In genomic region chr8:105981146-105981545, GRCm38 (mm10) we compare ENCODE assay signal across 26 mouse cellular contexts. TPM values are rescaled to one million over a fixed set of nuclear protein-coding genes. Genes with fewer than 3 reads are reported as not detected.
DNase-seq lines count a peak whose midpoint lies in the region; ATAC-seq and TF ChIP-seq lines count a peak whose summit lies in the region.
"Had no signal": no experiment of that assay in that cellular context is flagged by ENCODE, and none has a peak within 500 bp of the region (broad histone marks: within the 10 kb centered on the region; RNA-seq: fewer than 3 reads in every experiment).

No protein-coding gene starts in this region.

- H3K4me2 ChIP-seq in lung, postnatal 0 days (replicated peaks; ENCODE audit: low read depth, low read length), result no peak overlapping the region
- H3K4me2 ChIP-seq in stomach, postnatal 0 days (replicated peaks; ENCODE audit: low read depth), result no peak overlapping the region
- no peak overlapping the region for H3K4me2 ChIP-seq in forebrain, embryonic 11.5 days (ENCODE audit: low read depth, low read length, severe bottlenecking)
- H3K4me2 ChIP-seq: embryonic facial prominence, embryonic 12.5 days; forebrain, embryonic 12.5 days; heart, embryonic 15.5 days; hindbrain, embryonic 14.5 days had no signal

- peak; percentile 27 for TF ChIP-seq CTCF in left cerebral cortex, adult 2 months (IDR thresholded peaks at IDR 0.05)
- TF ChIP-seq CTCF in lung, postnatal 0 days (IDR thresholded peaks at IDR 0.05), result 0 out of 2 replicates have a peak, but pooled peaks have one; percentile 11
- TF ChIP-seq CTCF in stomach, postnatal 0 days (IDR thresholded peaks at IDR 0.05; ENCODE audit: low read depth), result peak; percentile 24; the same call in 1 of the 2 replicates

- peak; percentile 51 for DNase-seq in heart, embryonic 10.5 days (ENCODE audit: low spot score)
- DNase-seq in heart, adult 9 months (ENCODE audit: low spot score in 2 of 2), result no peak
- DNase-seq in left cerebral cortex, adult 2 months (ENCODE audit: extremely low spot score in 1 of 2, low spot score in 2 of 2), result no peak
- no peak for DNase-seq in left cerebral cortex, postnatal 10 days (ENCODE audit: extremely low spot score in 1 of 2, low spot score in 2 of 2)
- DNase-seq in lung, postnatal 0 days (ENCODE audit: low spot score), result no peak
- no peak for DNase-seq in lung, postnatal 4 days
- no peak for DNase-seq in stomach, postnatal 0 days (ENCODE audit: low spot score)
- DNase-seq in forebrain, embryonic 11.5 days (ENCODE audit: low spot score), result no peak
- DNase-seq: adrenal gland, postnatal 14 days; cerebellum, adult 11-12 months; cerebellum, adult 9-10 months; cerebellum, postnatal 25 days; gastrocnemius, postnatal 36 days; heart, postnatal 14 days had no signal

- no peak for ATAC-seq in lung, postnatal 0 days
- no peak for ATAC-seq in stomach, postnatal 0 days (ENCODE audit: low FRiP score, low TSS enrichment)
- no peak for ATAC-seq in forebrain, embryonic 11.5 days (replicated peaks; ENCODE audit: low FRiP score)
- ATAC-seq: activated CD4-positive, CD25-positive, alpha-beta regulatory T cell, adult 4 months; Patski had no signal

- H3K4me3 ChIP-seq in heart, embryonic 10.5 days, result no peak overlapping the region
- no peak overlapping the region for H3K4me3 ChIP-seq in left cerebral cortex, adult 2 months
- no peak overlapping the region for H3K4me3 ChIP-seq in lung, postnatal 0 days (ENCODE audit: low read depth, low read length)
- no peak overlapping the region for H3K4me3 ChIP-seq in stomach, postnatal 0 days (ENCODE audit: low read depth, low read length)
- H3K4me3 ChIP-seq in forebrain, embryonic 11.5 days (ENCODE audit: low read depth, low read length), result no peak overlapping the region
- H3K4me3 ChIP-seq: embryonic facial prominence, embryonic 12.5 days; forebrain, embryonic 12.5 days; heart, embryonic 15.5 days; hindbrain, embryonic 10.5 days had no signal

- no peak overlapping the region for H3K27ac ChIP-seq in heart, embryonic 10.5 days
- H3K27ac ChIP-seq in left cerebral cortex, adult 2 months, result no peak overlapping the region
- no peak overlapping the region for H3K27ac ChIP-seq in lung, postnatal 0 days (ENCODE audit: low read length)
- no peak overlapping the region for H3K27ac ChIP-seq in stomach, postnatal 0 days (replicated peaks)
- H3K27ac ChIP-seq in forebrain, embryonic 11.5 days (ENCODE audit: low read depth, low read length), result no peak overlapping the region
- H3K27ac ChIP-seq: embryonic facial prominence, embryonic 12.5 days; forebrain, embryonic 12.5 days; heart, embryonic 15.5 days; hindbrain, embryonic 10.5 days; hindbrain, embryonic 14.5 days had no signal

- H3K27me3 ChIP-seq in heart, embryonic 10.5 days (ENCODE audit: insufficient read depth, poor library complexity, severe bottlenecking), result peaks cover 8% of the 10 kb centered on the region; the same call in 1 of the 2 replicates
- H3K27me3 ChIP-seq in lung, postnatal 0 days (replicated peaks; ENCODE audit: insufficient read depth, low read length), result no peaks in the 10 kb centered on the region
- H3K27me3 ChIP-seq in stomach, postnatal 0 days (ENCODE audit: control insufficient read depth, insufficient read depth, low read length), result no peaks in the 10 kb centered on the region
- no peaks in the 10 kb centered on the region for H3K27me3 ChIP-seq in forebrain, embryonic 11.5 days (ENCODE audit: control insufficient read depth, insufficient read depth, low read length)
- H3K27me3 ChIP-seq: embryonic facial prominence, embryonic 12.5 days; forebrain, embryonic 12.5 days; heart, embryonic 15.5 days had no signal

- H3K36me3 ChIP-seq in heart, embryonic 10.5 days, result no peaks in the 10 kb centered on the region
- H3K36me3 ChIP-seq in lung, postnatal 0 days (ENCODE audit: insufficient read depth, low read length), result no peaks in the 10 kb centered on the region
- H3K36me3 ChIP-seq in stomach, postnatal 0 days (ENCODE audit: control insufficient read depth, insufficient read depth, low read length), result no peaks in the 10 kb centered on the region
- H3K36me3 ChIP-seq in forebrain, embryonic 11.5 days (ENCODE audit: control insufficient read depth, insufficient read depth, low read length), result no peaks in the 10 kb centered on the region
- H3K36me3 ChIP-seq: embryonic facial prominence, embryonic 12.5 days; forebrain, embryonic 12.5 days; G1E; heart, embryonic 15.5 days; hindbrain, embryonic 10.5 days had no signal

- intact Hi-C loops in left cerebral cortex, adult 2 months (cut with DNase I), result no loop called here
- intact Hi-C loops in left cerebral cortex, postnatal 10 days (cut with DNase I), result no loop called here

- H3K4me1 ChIP-seq in heart, embryonic 10.5 days, result 0 out of 2 replicates have a peak, but pooled peaks cover 3% of the 10 kb centered on the region
- no peaks in the 10 kb centered on the region for H3K4me1 ChIP-seq in lung, postnatal 0 days (ENCODE audit: insufficient read depth, low read depth, low read length)
- no peaks in the 10 kb centered on the region for H3K4me1 ChIP-seq in stomach, postnatal 0 days (replicated peaks; ENCODE audit: control insufficient read depth, insufficient read depth)
- H3K4me1 ChIP-seq in forebrain, embryonic 11.5 days (replicated peaks; ENCODE audit: control insufficient read depth, insufficient read depth, low read length), result no peaks in the 10 kb centered on the region
- H3K4me1 ChIP-seq: embryonic facial prominence, embryonic 12.5 days; forebrain, embryonic 12.5 days; heart, embryonic 15.5 days; hindbrain, embryonic 10.5 days had no signal

- WGBS in heart, embryonic 10.5 days, result 86% methylated on average over 1 of the region's 1 CpGs
- 84% methylated on average over 1 of the region's 1 CpGs for WGBS in lung, postnatal 0 days
- WGBS in stomach, postnatal 0 days, result 86% methylated on average over 1 of the region's 1 CpGs
- WGBS in forebrain, embryonic 11.5 days, result 97% methylated on average over 1 of the region's 1 CpGs

- no peak overlapping the region for H3K9ac ChIP-seq in lung, postnatal 0 days (replicated peaks; ENCODE audit: low read depth)
- H3K9ac ChIP-seq in stomach, postnatal 0 days (ENCODE audit: low read length), result no peak overlapping the region
- H3K9ac ChIP-seq in forebrain, embryonic 11.5 days (ENCODE audit: low read length), result no peak overlapping the region
- H3K9ac ChIP-seq: embryonic facial prominence, embryonic 12.5 days; forebrain, embryonic 12.5 days; heart, embryonic 15.5 days; hindbrain, embryonic 14.5 days had no signal

- H3K9me3 ChIP-seq in heart, embryonic 10.5 days, result no peaks in the 10 kb centered on the region
- no peaks in the 10 kb centered on the region for H3K9me3 ChIP-seq in lung, postnatal 0 days (ENCODE audit: low read length)
- H3K9me3 ChIP-seq in stomach, postnatal 0 days (ENCODE audit: control insufficient read depth, low read length), result no peaks in the 10 kb centered on the region
- H3K9me3 ChIP-seq in forebrain, embryonic 11.5 days (ENCODE audit: control insufficient read depth, low read length), result no peaks in the 10 kb centered on the region
- H3K9me3 ChIP-seq: embryonic facial prominence, embryonic 12.5 days; forebrain, embryonic 12.5 days; G1E; heart, embryonic 15.5 days; hindbrain, embryonic 10.5 days had no signal

- no peak for TF ChIP-seq EP300 in lung, postnatal 0 days (IDR thresholded peaks at IDR 0.05)
- no peak for TF ChIP-seq EP300 in stomach, postnatal 0 days (optimal IDR thresholded peaks at IDR 0.05)

RNA-seq across cellular contexts. Expression of gene Dpep3, which starts 1.9 kb away (rescaled TPM):
- not detected in 2 replicates for polyA plus RNA-seq in heart, embryonic 10.5 days (2016; fragmentation: Nextera tagmentation; extraction: Ambion mirVana)
- total RNA-seq in left cerebral cortex, adult 2 months (2021), result not detected
- not detected for total RNA-seq in left cerebral cortex, postnatal 10 days (2021)
- 0.13 TPM in 1 of 2 replicates, not detected in the other for polyA plus RNA-seq in lung, postnatal 0 days (2015; fragmentation: Nextera tagmentation; extraction: Ambion mirVana)
- polyA plus RNA-seq in stomach, postnatal 0 days (2015; fragmentation: Nextera tagmentation; extraction: Ambion mirVana), result not detected in 2 replicates
- not detected in 2 replicates for polyA plus RNA-seq in forebrain, embryonic 11.5 days (2014; fragmentation: Nextera tagmentation; extraction: Ambion mirVana)
- total RNA-seq: adrenal gland, adult 18-20 months; adrenal gland, postnatal 14 days; gastrocnemius, adult 8-10 months; gastrocnemius, postnatal 36 days; heart, adult 8-10 months; heart, postnatal 14 days had no signal
- polyA plus RNA-seq: activated CD4-positive, CD25-positive, alpha-beta regulatory T cell, adult 4 months; cortical plate, adult 2 months; embryonic facial prominence, embryonic 12.5 days; forebrain, embryonic 12.5 days; G1E; heart, embryonic 15.5 days; hindbrain, embryonic 10.5 days; hindbrain, embryonic 14.5 days; Patski had no signal

RNA-seq across cellular contexts. Expression of gene Dus2, which starts 10.0 kb away (rescaled TPM):
- 19.7 and 19.8 TPM in 2 replicates for polyA plus RNA-seq in heart, embryonic 10.5 days (2016; fragmentation: Nextera tagmentation; extraction: Ambion mirVana)
- total RNA-seq in left cerebral cortex, adult 2 months (2021), result 10 to 100 TPM; 19.7 to 21.9 TPM
- total RNA-seq in left cerebral cortex, postnatal 10 days (2021), result 10 to 100 TPM; 18.9 to 20.9 TPM
- 7.4 and 8.8 TPM in 2 replicates for polyA plus RNA-seq in lung, postnatal 0 days (2015; fragmentation: Nextera tagmentation; extraction: Ambion mirVana)
- 8.1 and 8.3 TPM in 2 replicates for polyA plus RNA-seq in stomach, postnatal 0 days (2015; fragmentation: Nextera tagmentation; extraction: Ambion mirVana)
- polyA plus RNA-seq in forebrain, embryonic 11.5 days (2014; fragmentation: Nextera tagmentation; extraction: Ambion mirVana), result 16.5 and 20.7 TPM in 2 replicates

RNA-seq across cellular contexts. Expression of gene Slc12a4, which starts 15.2 kb away (rescaled TPM):
- 45.1 and 56.1 TPM in 2 replicates for polyA plus RNA-seq in heart, embryonic 10.5 days (2016; fragmentation: Nextera tagmentation; extraction: Ambion mirVana)
- 10 to 100 TPM; 18.2 to 19.8 TPM for total RNA-seq in left cerebral cortex, adult 2 months (2021)
- total RNA-seq in left cerebral cortex, postnatal 10 days (2021), result 10 to 100 TPM; 20.4 to 20.9 TPM
- 29.2 and 33.9 TPM in 2 replicates for polyA plus RNA-seq in lung, postnatal 0 days (2015; fragmentation: Nextera tagmentation; extraction: Ambion mirVana)
- 12.8 and 14.1 TPM in 2 replicates for polyA plus RNA-seq in stomach, postnatal 0 days (2015; fragmentation: Nextera tagmentation; extraction: Ambion mirVana)
- polyA plus RNA-seq in forebrain, embryonic 11.5 days (2014; fragmentation: Nextera tagmentation; extraction: Ambion mirVana), result 10.6 and 11.4 TPM in 2 replicates

RNA-seq across cellular contexts. Expression of gene Dpep2nb, which starts 24.6 kb away (rescaled TPM):
- 0.31 TPM in 1 of 2 replicates, not detected in the other for polyA plus RNA-seq in heart, embryonic 10.5 days (2016; fragmentation: Nextera tagmentation; extraction: Ambion mirVana)
- not detected for total RNA-seq in left cerebral cortex, adult 2 months (2021)
- not detected for total RNA-seq in left cerebral cortex, postnatal 10 days (2021)
- 0.12 TPM in 1 of 2 replicates, not detected in the other for polyA plus RNA-seq in lung, postnatal 0 days (2015; fragmentation: Nextera tagmentation; extraction: Ambion mirVana)
- polyA plus RNA-seq in stomach, postnatal 0 days (2015; fragmentation: Nextera tagmentation; extraction: Ambion mirVana), result not detected in 2 replicates
- not detected in 2 replicates for polyA plus RNA-seq in forebrain, embryonic 11.5 days (2014; fragmentation: Nextera tagmentation; extraction: Ambion mirVana)
- total RNA-seq: adrenal gland, adult 18-20 months; adrenal gland, postnatal 14 days; gastrocnemius, adult 8-10 months; gastrocnemius, postnatal 36 days; heart, adult 8-10 months; heart, postnatal 14 days had no signal
- polyA plus RNA-seq: activated CD4-positive, CD25-positive, alpha-beta regulatory T cell, adult 4 months; embryonic facial prominence, embryonic 12.5 days; forebrain, embryonic 12.5 days; G1E; heart, embryonic 15.5 days; hindbrain, embryonic 10.5 days; hindbrain, embryonic 14.5 days had no signal

RNA-seq across cellular contexts. Expression of gene Ddx28, which starts 30.5 kb away (rescaled TPM):
- 16.1 and 18.7 TPM in 2 replicates for polyA plus RNA-seq in heart, embryonic 10.5 days (2016; fragmentation: Nextera tagmentation; extraction: Ambion mirVana)
- 10 to 100 TPM; 14.1 to 14.9 TPM for total RNA-seq in left cerebral cortex, adult 2 months (2021)
- total RNA-seq in left cerebral cortex, postnatal 10 days (2021), result 10 to 100 TPM; 14.3 to 15.2 TPM
- 10.5 and 11.4 TPM in 2 replicates for polyA plus RNA-seq in lung, postnatal 0 days (2015; fragmentation: Nextera tagmentation; extraction: Ambion mirVana)
- 9.2 and 10.0 TPM in 2 replicates for polyA plus RNA-seq in stomach, postnatal 0 days (2015; fragmentation: Nextera tagmentation; extraction: Ambion mirVana)
- polyA plus RNA-seq in forebrain, embryonic 11.5 days (2014; fragmentation: Nextera tagmentation; extraction: Ambion mirVana), result 21.0 and 22.4 TPM in 2 replicates
